Mouse (Mus musculus) retina, embryonic 14.5 days (tissue): Measurements from ENCODE around the gene Myo10.

Source experiments
- DNase-seq: peaks from one replicate; pipeline ENCODE4 v3.0.0-alpha.2; 2015; ENCODE audit warnings: low spot score

Gene Myo10

DNA sequence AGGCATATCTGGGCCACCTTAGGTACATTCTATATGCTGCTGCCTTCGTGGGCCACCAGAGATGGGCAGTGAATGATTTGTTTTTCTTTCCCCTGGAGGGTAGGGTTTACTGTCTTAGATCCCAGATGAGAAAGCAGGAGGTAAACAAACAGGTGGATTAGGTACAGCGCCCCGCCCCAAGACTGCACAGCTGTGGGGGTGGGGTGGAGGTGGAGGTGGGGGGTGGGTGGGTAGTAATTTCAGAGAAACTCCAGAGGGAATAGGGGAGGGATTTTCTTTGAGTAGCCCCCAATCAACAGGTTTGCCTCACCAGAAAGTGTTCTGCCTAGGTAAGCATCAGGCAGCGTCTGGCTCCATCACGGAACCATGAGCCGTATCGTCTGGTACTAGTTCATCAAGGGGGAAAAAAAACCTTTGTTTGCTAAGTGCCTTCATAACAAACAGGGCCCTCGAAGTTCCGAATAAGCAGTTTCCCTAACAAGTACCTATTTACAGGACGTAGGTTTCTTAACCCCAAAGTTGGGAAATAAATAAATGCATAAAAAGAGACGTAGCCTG is 221.8 kb downstream of the Myo10 start:
- no peak for DNase-seq

GRCm38 (mm10) chr15:25844771-25845170 is 222.4 kb downstream of the Myo10 start:
- no peak for DNase-seq

DNA sequence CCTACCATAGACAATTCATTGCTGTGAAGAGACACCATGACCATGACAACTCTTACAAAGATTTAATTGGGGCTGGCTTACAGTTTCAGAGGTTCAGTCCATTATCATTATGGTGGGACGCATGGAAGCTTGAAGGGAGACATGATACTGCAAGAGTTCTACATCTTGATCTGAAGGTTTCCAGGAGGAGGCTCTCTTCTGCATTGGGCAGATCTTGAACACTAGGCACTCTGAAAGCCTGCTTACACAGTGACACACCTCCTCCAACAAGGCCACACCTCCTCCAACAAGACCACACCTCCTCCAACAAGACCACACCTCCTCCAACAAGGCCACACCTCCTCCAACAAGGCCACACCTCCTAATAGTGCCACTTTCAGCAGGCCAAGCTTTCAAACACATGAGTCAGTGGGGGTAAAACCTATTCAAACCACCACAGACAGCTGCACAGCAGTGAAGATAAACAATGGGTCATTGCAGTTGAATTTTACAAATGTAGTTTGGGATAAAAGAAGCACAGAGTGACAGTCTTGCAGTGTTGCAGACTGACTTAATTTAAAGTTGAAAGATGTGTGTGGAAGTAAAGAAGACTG is 225.3 kb downstream of the Myo10 start:
- no peak for DNase-seq

GRCm38 (mm10) chr15:25850552-25850951 is 228.2 kb downstream of the Myo10 start:
- DNase-seq = no peak

GRCm38 (mm10) chr15:25854270-25854904 is 232.1 kb downstream of the Myo10 start:
- no peak for DNase-seq

GRCm38 (mm10) chr15:25858611-25859058 is 236.3 kb downstream of the Myo10 start:
- no peak for DNase-seq

GRCm38 (mm10) chr15:25859469-25859868 is 237.1 kb downstream of the Myo10 start:
- no peak for DNase-seq

- DNase-seq = no peak
Measured at GRCm38 (mm10) chr15:25861900-25862299, 239.6 kb downstream of the Myo10 start.
